Mouse (Mus musculus): ENCODE results near the gene Prima1.

DNA sequence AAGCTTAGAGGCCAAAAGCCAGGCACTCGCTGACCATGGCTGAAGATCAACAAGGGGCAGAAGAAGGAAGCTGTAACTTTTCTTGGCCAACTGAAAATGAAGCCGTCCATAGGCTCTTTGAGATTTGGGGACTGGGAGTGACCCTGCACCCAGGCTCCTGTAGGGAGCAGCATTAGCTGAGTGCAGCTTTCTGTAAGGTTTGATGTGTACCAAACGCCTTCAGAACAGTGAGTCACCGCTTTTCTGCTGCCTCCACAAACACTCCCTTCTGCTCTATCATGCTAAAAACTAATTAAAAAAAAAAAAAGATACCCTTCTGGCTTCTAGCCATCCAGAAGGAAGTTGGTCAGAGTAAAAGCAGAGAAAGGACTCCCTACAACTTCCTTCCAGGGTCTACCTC lies 34.5 kb upstream of the Prima1 start:
- no peak for TF ChIP-seq CTCF (IDR thresholded peaks at IDR 0.05; ENCODE audit: low read depth)
- TF ChIP-seq EP300 (IDR thresholded peaks at IDR 0.05; ENCODE audit: low read depth), result no peak

All from heart, postnatal 0 days (tissue).